Mouse (Mus musculus) kidney, embryonic 16.5 days (tissue): ENCODE data around the gene Senp8. TPM values are rescaled to one million over a fixed set of nuclear protein-coding genes. Genes with fewer than 3 reads are reported as not detected.

Source experiments
- ATAC-seq: fragments of 200-750 bp; cut with Nextera tagmentation; 2 replicates; pipeline ENCODE4 v1.8.0; 2017; ENCODE audit warnings: moderate TSS enrichment; ENCODE audit not compliant: low FRiP score, low TSS enrichment
- H3K27ac ChIP-seq: fragments of 300-500 bp; sonication (generic); 2 replicates; pipeline ENCODE4 v1.5.1; 2014; ENCODE audit warnings: low read length
- H3K27me3 ChIP-seq: fragments of 300-500 bp; sonication (generic); 2 replicates; pipeline ENCODE4 v1.6.1; 2014; ENCODE audit warnings: low read length, control low read depth, mixed read lengths; ENCODE audit not compliant: insufficient read depth
- H3K36me3 ChIP-seq: fragments of 300-500 bp; sonication (generic); 2 replicates; pipeline ENCODE4 v1.6.1; 2014; ENCODE audit warnings: low read length, control low read depth, mixed read lengths; ENCODE audit not compliant: insufficient read depth
- H3K4me1 ChIP-seq: fragments of 300-500 bp; sonication (generic); 2 replicates; pipeline ENCODE4 v1.6.1; 2014; ENCODE audit warnings: low read length, control low read depth, mixed read lengths; ENCODE audit not compliant: insufficient read depth
- H3K4me2 ChIP-seq: fragments of 300-500 bp; sonication (generic); replicated peaks from 2 replicates; pipeline ENCODE4 v1.6.1; 2014; ENCODE audit warnings: low read depth, low read length
- H3K4me3 ChIP-seq: fragments of 300-500 bp; sonication (generic); 2 replicates; pipeline ENCODE4 v1.5.1; 2014; ENCODE audit warnings: mild to moderate bottlenecking, low read length
- H3K9ac ChIP-seq: fragments of 300-500 bp; sonication (generic); replicated peaks from 2 replicates; pipeline ENCODE4 v1.6.1; 2014; ENCODE audit warnings: low read length
- H3K9me3 ChIP-seq: fragments of 300-500 bp; sonication (generic); 2 replicates; pipeline ENCODE4 v1.6.1; 2016; ENCODE audit warnings: low read length, control low read depth
- WGBS: fragments of 180-500 bp; shearing (Covaris S2); extraction: QIAGEN DNeasy Blood & Tissue Kit; methylation state at CpG from one replicate; pipeline ENCODE4 v1.1.7; 2014; 5-methylcytosine and 5-hydroxymethylcytosine counted together
- polyA plus RNA-seq: library from polyadenylated mRNA; unstranded; fragments of >200 nt; fragmentation: Nextera tagmentation; extraction: Ambion mirVana; gene quantifications from 2 replicates; pipeline ENCODE4 v1.2.1, GENCODE M21; 2015

Senp8 gene
- polyA plus RNA-seq, 1 experiment from 2014 or later: 11.9 TPM

- Histone ChIP-seq H3K36me3 (no peaks in the 10 kb centered on the region), H3K27ac (no peak overlapping the region), H3K4me3 (no peak overlapping the region), H3K4me2 (no peak overlapping the region), H3K9ac (no peak overlapping the region), H3K9me3 (no peaks in the 10 kb centered on the region), H3K27me3 (no peaks in the 10 kb centered on the region), H3K4me1 (peaks cover 21% of the 10 kb centered on the region)
- 86% methylated on average over 2 of the region's 2 CpGs for WGBS
- ATAC-seq: no peak
These were observed 2.1 kb downstream of the Senp8 start for GRCm38 (mm10) chr9:59748387-59748786.

- no peak overlapping the region for H3K4me2 ChIP-seq
- H3K36me3 ChIP-seq: no peaks in the 10 kb centered on the region
- H3K4me1 ChIP-seq: peaks cover 6% of the 10 kb centered on the region
- no peaks in the 10 kb centered on the region for H3K27me3 ChIP-seq
- no peak overlapping the region for H3K27ac ChIP-seq
- no peaks in the 10 kb centered on the region for H3K9me3 ChIP-seq
- no peak overlapping the region for H3K9ac ChIP-seq
- no peak overlapping the region for H3K4me3 ChIP-seq
- no peak for ATAC-seq
- WGBS: 93% methylated on average over 3 of the region's 3 CpGs
These were observed 6.6 kb downstream of the Senp8 start for GRCm38 (mm10) chr9:59743903-59744302.

- peak; percentile 79; the same call in 1 of the 2 replicates for ATAC-seq
- Histone ChIP-seq H3K36me3 (peaks cover 5% of the 10 kb centered on the region; the same call in 1 of the 2 replicates), H3K27me3 (no peaks in the 10 kb centered on the region), H3K4me3 (no peak overlapping the region), H3K27ac (peak overlapping the region; percentile 62; the same call in 1 of the 2 replicates), H3K4me1 (no peaks in the 10 kb centered on the region), H3K9me3 (no peaks in the 10 kb centered on the region), H3K4me2 (no peak overlapping the region), H3K9ac (no peak overlapping the region)
- WGBS: 46% methylated on average over 2 of the region's 2 CpGs
These were observed 9.9 kb downstream of the Senp8 start for GRCm38 (mm10) chr9:59740593-59740992.

- Histone ChIP-seq H3K27me3 (no peaks in the 10 kb centered on the region), H3K27ac (no peak overlapping the region), H3K4me1 (no peaks in the 10 kb centered on the region), H3K9ac (no peak overlapping the region), H3K4me2 (no peak overlapping the region), H3K9me3 (no peaks in the 10 kb centered on the region), H3K4me3 (no peak overlapping the region), H3K36me3 (peaks cover 5% of the 10 kb centered on the region; the same call in 1 of the 2 replicates)
- ATAC-seq: no peak
- 37% methylated on average over 4 of the region's 4 CpGs for WGBS
These were observed 15.1 kb downstream of the Senp8 start for GRCm38 (mm10) chr9:59735394-59735793.

- Histone ChIP-seq H3K4me3 (no peak overlapping the region), H3K9ac (no peak overlapping the region), H3K4me2 (no peak overlapping the region), H3K9me3 (no peaks in the 10 kb centered on the region), H3K27me3 (no peaks in the 10 kb centered on the region), H3K4me1 (no peaks in the 10 kb centered on the region), H3K36me3 (peaks cover 5% of the 10 kb centered on the region; the same call in 1 of the 2 replicates), H3K27ac (no peak overlapping the region)
- no peak for ATAC-seq
- WGBS: 71% methylated on average over 6 of the region's 6 CpGs
These were observed 17.4 kb downstream of the Senp8 start for GRCm38 (mm10) chr9:59733075-59733474.

- H3K9ac ChIP-seq: no peak overlapping the region
- H3K4me1 ChIP-seq: peaks cover 6% of the 10 kb centered on the region; the same call in 1 of the 2 replicates
- H3K36me3 ChIP-seq: no peaks in the 10 kb centered on the region
- no peaks in the 10 kb centered on the region for H3K9me3 ChIP-seq
- no peak overlapping the region for H3K4me3 ChIP-seq
- WGBS: 89% methylated on average over 5 of the region's 5 CpGs
- no peaks in the 10 kb centered on the region for H3K27me3 ChIP-seq
- no peak overlapping the region for H3K4me2 ChIP-seq
- H3K27ac ChIP-seq: no peak overlapping the region
- ATAC-seq: no peak
These were observed 19.4 kb downstream of the Senp8 start for GRCm38 (mm10) chr9:59731136-59731535.

- Histone ChIP-seq H3K4me3 (no peak overlapping the region), H3K4me1 (peaks cover 34% of the 10 kb centered on the region), H3K36me3 (no peaks in the 10 kb centered on the region), H3K27ac (peak overlapping the region; percentile 89), H3K9me3 (no peaks in the 10 kb centered on the region), H3K4me2 (no peak overlapping the region), H3K9ac (no peak overlapping the region), H3K27me3 (no peaks in the 10 kb centered on the region)
- ATAC-seq: no peak
- 60% methylated on average over 11 of the region's 11 CpGs for WGBS
These were observed 22.8 kb downstream of the Senp8 start for GRCm38 (mm10) chr9:59727569-59728286.

GRCm38 (mm10) chr9:59725515-59725914 lies 25.0 kb downstream of the Senp8 start:
- 68% methylated on average over 10 of the region's 10 CpGs for WGBS
- no peaks in the 10 kb centered on the region for H3K27me3 ChIP-seq
- H3K36me3 ChIP-seq: no peaks in the 10 kb centered on the region
- ATAC-seq: no peak
- no peak overlapping the region for H3K4me3 ChIP-seq
- H3K4me1 ChIP-seq: peaks cover 34% of the 10 kb centered on the region
- no peak overlapping the region for H3K9ac ChIP-seq
- no peak overlapping the region for H3K4me2 ChIP-seq
- H3K27ac ChIP-seq: peak overlapping the region; percentile 96
- H3K9me3 ChIP-seq: no peaks in the 10 kb centered on the region

GRCm38 (mm10) chr9:59723791-59724442 lies 26.6 kb downstream of the Senp8 start:
- peaks cover 34% of the 10 kb centered on the region for H3K4me1 ChIP-seq
- H3K4me3 ChIP-seq: 0 out of 2 replicates have a peak overlapping the region, but pooled peaks have one; percentile 30
- H3K27me3 ChIP-seq: no peaks in the 10 kb centered on the region
- 25% methylated on average over 8 of the region's 8 CpGs for WGBS
- peak overlapping the region; percentile 96 for H3K27ac ChIP-seq
- H3K4me2 ChIP-seq: peak overlapping the region; percentile 56
- ATAC-seq: peak; percentile 93
- H3K9me3 ChIP-seq: no peaks in the 10 kb centered on the region
- H3K9ac ChIP-seq: peak overlapping the region; percentile 42
- no peaks in the 10 kb centered on the region for H3K36me3 ChIP-seq
